Mouse (Mus musculus): Measurements from ENCODE around the gene Shisa5.

Shisa5 gene
- long read RNA-seq, experiment 1, transcript Shisa5-201 (6 exons, 1,834 nt) = minor isoform, 53 of 156 reads
- long read RNA-seq, experiment 1, transcript Shisa5-203 (4 exons, 1,038 nt) = major isoform, 56 of 156 reads
- long read RNA-seq, experiment 1, transcript Shisa5-202 (6 exons, 1,910 nt) = minor isoform, 22 of 156 reads
- long read RNA-seq, experiment 1, partial matches to known transcripts = 8 of 156 reads
- long read RNA-seq, experiment 1, other reads (novel, unspliced or antisense) = 14 of 156 reads
- long read RNA-seq, experiment 2, transcript Shisa5-203 (4 exons, 1,038 nt) = minor isoform, 62 of 193 reads
- long read RNA-seq, experiment 2, transcript Shisa5-202 (6 exons, 1,910 nt) = minor isoform, 32 of 193 reads
- long read RNA-seq, experiment 2, transcript Shisa5-201 (6 exons, 1,834 nt) = major isoform, 82 of 193 reads
- long read RNA-seq, experiment 2, partial matches to known transcripts = 8 of 193 reads
- long read RNA-seq, experiment 2, other reads (novel, unspliced or antisense) = 8 of 193 reads

GRCm38 (mm10) chr9:109038086-109038895 is at the start of gene Shisa5:
Gene Shisa5, plus strand, starts transcription at chr9:109038565.
- intact Hi-C loops (cut with DNase I) = no loop called here

DNA sequence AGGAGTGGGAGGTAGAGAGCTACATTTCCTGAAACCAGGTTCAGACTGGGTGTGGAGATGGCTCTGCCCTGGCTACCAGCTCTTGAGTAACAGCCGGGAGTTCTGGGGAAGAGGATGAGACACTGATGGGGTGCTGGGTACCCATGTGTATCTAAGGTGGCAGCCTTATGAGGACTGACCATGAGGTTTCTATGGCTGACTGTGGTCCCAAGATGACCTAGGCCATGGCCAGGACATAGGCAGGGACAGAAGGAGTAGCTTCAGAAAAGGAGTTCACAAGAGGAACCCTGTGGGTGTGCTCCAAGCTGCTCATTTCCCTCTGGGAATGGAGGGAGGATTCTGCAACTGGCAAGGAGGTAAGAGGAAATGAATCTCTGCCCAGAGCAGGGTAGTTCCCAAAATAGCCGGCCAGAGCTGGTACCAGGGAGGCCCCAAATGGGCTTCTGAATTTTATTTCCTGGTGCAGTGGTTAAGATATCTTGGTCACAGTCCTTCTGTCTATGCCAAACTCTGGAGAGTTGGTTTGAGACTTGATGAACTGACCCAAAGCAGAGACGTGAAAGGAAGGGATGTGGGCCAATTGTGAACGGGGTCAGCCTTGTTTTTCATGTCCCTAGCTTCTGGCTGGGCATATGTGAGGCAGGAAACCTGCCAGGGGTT is 48.4 kb upstream of the Shisa5 start:
- intact Hi-C loops (cut with DNase I) = no loop called here

DNA sequence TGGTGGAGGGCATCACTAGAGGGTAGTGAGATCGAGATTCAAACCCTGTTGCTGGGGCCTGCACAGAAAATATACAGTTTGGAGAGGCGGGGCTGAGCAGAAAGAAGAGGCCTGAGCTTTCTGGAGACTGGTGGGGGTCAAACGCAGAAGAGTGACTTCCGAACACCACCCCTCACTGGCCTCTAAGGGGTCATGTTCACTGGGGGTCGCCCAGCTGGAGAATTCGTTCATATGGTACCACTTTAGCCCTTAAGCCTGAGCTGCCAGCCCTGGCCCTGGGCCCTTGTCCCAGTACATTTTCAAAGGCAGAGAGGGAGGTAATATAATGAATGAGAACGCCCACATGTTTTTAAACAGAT is 47.9 kb upstream of the Shisa5 start:
- intact Hi-C loops (cut with DNase I) = no loop called here

DNA sequence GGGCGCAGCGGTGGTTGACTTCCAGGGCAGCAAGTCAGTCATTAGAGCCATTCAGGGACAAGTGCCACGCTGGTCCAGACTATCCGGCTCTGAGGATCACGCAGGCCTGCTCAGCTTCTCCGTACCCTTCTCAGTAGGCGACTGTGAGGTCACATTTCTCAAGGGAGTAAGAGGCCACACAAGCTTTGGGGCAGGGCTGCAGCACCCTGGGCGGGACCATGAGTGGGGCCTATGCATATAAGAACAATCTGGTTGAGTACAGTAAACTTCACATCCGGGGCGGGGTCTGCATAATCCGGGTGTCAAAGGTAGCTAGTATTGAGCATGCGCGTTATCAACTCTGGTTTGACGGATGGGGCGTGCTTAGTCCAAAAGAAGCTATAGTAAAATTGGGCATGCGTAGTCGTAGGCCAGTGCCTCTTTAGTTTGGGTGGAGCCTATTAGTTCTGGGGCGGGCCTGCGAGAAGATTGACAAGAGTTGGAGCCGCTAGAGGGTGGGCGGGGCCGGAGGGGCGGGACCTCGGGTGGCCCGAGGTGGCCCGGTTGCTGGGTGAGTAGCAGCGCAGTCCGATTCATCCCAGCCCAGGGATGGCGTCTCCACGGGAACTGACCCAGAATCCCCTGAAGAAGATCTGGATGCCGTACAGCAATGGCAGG is 46.8 kb upstream of the Shisa5 start, which contains the start of gene Pfkfb4:
Pfkfb4 (plus strand) TSS at position 351 of the 657 bp plus-strand sequence.
- intact Hi-C loops (cut with DNase I) = no loop called here

GRCm38 (mm10) chr9:108992085-108992469 is 46.3 kb upstream of the Shisa5 start:
- intact Hi-C loops (cut with DNase I) = no loop called here

DNA sequence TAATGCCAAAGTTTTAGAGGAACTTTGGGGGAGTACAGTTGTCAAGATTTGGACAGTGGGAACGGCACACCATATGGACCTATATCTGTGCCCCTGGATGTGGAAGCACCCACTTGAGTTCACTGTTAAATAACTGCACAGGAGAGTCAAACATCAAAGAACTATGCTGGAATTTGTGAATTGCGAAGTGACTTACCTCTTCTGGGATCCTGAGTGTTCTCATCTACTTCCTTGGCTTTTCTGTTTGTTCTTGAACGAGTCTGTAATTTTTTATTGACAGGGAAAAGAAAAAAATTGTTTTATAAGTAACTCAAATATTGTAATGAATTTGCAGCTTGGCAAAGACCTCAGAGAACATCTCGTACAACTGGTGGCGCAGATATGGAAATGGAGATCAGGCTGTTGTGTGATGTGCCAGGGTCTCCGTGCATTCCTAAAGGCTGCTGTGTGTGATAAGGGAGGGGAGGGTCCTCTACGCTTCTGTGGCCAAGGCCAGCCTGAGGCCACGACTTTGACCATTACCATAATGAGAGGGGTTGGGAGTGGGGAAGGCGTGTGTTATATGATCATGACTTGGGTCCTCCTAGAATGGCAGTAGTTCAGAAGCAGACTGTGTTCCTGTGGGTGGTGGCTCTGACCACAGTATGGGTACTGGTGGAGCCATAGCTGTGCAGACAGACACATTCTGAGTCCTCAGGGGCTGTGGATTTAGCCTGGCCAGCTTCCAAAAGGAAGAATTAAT is 45.6 kb upstream of the Shisa5 start:
- intact Hi-C loops (cut with DNase I) = no loop called here

GRCm38 (mm10) chr9:108996411-108996810 is 42.0 kb upstream of the Shisa5 start:
- intact Hi-C loops (cut with DNase I) = no loop called here

- intact Hi-C loops (cut with DNase I) = no loop called here
These were observed 39.8 kb upstream of the Shisa5 start for GRCm38 (mm10) chr9:108998287-108999166.

GRCm38 (mm10) chr9:108999167-108999526 is 39.2 kb upstream of the Shisa5 start:
- intact Hi-C loops (cut with DNase I) = no loop called here

- intact Hi-C loops (cut with DNase I) = loop anchor here (5.0 kb wide), 2 partner anchors 57 to 122 kb away; partner anchors contain the start of gene Trex1
These were observed 37.6 kb upstream of the Shisa5 start for GRCm38 (mm10) chr9:109000726-109001125.

DNA sequence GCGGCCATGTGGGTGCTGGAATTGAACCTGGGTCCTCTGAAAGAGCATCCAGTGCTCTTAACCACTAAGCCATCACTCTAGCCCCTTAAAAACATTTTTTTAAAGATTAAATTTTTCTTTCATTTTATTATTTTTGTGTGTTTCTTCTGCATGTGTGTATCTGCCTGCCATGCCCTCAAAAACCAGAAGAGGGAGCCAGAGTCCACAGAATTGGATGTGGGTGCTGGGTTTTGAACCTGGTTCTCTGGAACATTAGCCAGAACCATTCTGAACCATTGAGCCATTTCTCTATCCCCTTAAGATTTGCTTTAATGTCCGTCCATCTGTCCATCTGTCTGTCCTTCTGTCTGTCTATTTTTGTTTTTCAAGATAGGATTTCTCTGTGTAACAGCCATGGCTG is 35.2 kb upstream of the Shisa5 start:
- intact Hi-C loops (cut with DNase I) = loop anchor here (5.0 kb wide), 2 partner anchors 54 to 119 kb away; partner anchors contain the start of gene Trex1

DNA sequence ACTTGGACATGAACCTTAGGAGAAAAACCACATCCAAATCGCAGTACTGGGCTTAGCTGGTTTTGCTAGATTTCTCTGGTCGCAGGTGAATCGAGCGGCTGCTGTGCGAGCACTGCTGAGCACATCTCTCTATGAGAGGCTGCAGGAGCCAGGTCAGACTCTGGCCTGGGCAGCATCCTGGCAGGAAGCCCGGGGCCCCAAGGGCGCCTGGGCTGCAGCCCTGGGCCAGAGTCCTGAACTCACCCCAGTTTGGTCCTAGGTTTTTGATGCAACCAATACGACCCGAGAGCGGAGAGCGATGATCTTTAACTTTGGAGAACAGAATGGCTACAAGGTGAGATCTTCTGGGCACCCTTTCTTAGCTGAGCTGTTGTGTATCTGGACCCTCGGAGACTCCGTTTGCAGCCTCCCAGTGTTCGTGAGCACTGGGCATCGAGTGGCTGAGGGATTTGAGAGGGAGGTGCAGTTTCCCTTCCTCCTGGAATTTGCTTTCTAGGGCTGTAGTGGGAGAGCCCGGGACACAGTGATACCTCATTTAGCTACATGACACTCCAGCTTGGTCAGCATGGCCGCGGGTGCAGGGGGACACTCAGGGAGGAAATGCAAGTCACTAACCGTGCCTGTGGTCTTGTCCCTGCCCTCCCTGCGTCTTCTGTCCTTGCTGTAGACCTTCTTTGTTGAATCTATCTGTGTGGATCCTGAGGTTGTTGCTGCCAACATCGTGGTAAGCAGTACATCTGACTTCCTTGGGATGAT is 31.2 kb upstream of the Shisa5 start:
- intact Hi-C loops (cut with DNase I) = no loop called here

- intact Hi-C loops (cut with DNase I) = no loop called here
These were observed 30.3 kb upstream of the Shisa5 start for GRCm38 (mm10) chr9:109008081-109008480.

GRCm38 (mm10) chr9:109008994-109009635 is 29.2 kb upstream of the Shisa5 start:
- intact Hi-C loops (cut with DNase I) = no loop called here

DNA sequence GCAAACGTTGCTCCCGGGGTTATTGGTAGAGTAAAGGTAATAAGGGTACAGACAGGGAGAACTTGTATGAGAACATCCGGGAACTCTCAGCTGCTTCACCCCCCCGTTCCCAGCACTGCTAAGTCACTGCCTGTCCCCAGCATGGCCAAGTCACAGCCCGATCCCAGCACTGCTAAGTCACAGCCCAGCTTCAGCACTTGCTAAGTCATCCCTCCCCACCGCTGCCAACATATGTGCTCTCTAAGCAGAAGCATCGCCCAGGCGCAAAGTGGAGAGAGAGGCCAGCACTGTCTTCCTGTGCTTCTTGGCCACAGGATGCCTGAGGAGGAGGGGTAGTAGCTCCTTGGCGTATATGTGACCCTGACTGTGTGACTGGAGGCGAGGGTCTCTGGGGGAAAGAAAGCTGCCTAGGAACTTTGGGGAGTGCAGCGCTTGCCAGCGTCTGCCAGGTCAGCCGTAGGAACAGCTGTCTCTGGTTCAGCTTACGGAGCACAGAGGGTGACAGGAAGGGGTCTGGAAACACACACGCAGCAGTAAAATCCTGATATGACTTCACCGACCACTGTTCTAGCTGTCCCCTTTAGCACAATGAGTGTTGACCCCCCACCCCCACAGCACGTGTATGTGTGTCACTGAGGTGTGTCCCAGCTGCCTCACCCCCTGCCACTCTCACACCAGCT is 28.6 kb upstream of the Shisa5 start:
- intact Hi-C loops (cut with DNase I) = no loop called here

GRCm38 (mm10) chr9:109010316-109010690 is 28.1 kb upstream of the Shisa5 start:
- intact Hi-C loops (cut with DNase I) = no loop called here

- intact Hi-C loops (cut with DNase I) = no loop called here
These were observed 23.0 kb upstream of the Shisa5 start for GRCm38 (mm10) chr9:109015397-109015796.

Data from adrenal gland (tissue).